In genomic region chr3:54989358-54989757, GRCm38 (mm10) we compare ENCODE assay signal across 8 mouse cellular contexts.
DNase-seq lines count a peak whose midpoint lies in the region; ATAC-seq and TF ChIP-seq lines count a peak whose summit lies in the region.

No protein-coding gene starts in this region.

- no peak overlapping the region for H3K9ac ChIP-seq in forebrain, embryonic 13.5 days
- no peak overlapping the region for H3K9ac ChIP-seq in forebrain, embryonic 12.5 days
- H3K9ac ChIP-seq in kidney, postnatal 0 days (ENCODE audit: low read depth, low read length), result no peak overlapping the region
- no peak overlapping the region for H3K9ac ChIP-seq in liver, embryonic 11.5 days (ENCODE audit: low read depth, low read length)

- DNase-seq in frontal cortex, postnatal 14 days (ENCODE audit: low spot score in 2 of 2), result peak; percentile 29 to 37
- peak; percentile 16 for DNase-seq in kidney, postnatal 0 days (ENCODE audit: low spot score)
- DNase-seq in lung, postnatal 25 days (ENCODE audit: low spot score), result peak; percentile 2
- DNase-seq in liver, embryonic 11.5 days (ENCODE audit: low spot score), result no peak

- peaks cover 12% of the 10 kb centered on the region for H3K4me1 ChIP-seq in forebrain, embryonic 13.5 days
- H3K4me1 ChIP-seq in forebrain, embryonic 12.5 days, result peaks cover 17% of the 10 kb centered on the region
- H3K4me1 ChIP-seq in E14TG2a.4 (replicated peaks; ENCODE audit: low read depth, low read length), result peaks cover 78% of the 10 kb centered on the region
- H3K4me1 ChIP-seq in kidney, postnatal 0 days (replicated peaks; ENCODE audit: insufficient read depth, low read length), result no peaks in the 10 kb centered on the region
- no peaks in the 10 kb centered on the region for H3K4me1 ChIP-seq in liver, embryonic 11.5 days (replicated peaks; ENCODE audit: control insufficient read depth, insufficient read depth, low read length)

- no peak overlapping the region for H3K4me3 ChIP-seq in forebrain, embryonic 13.5 days
- no peak overlapping the region for H3K4me3 ChIP-seq in forebrain, embryonic 12.5 days (replicated peaks)
- peak overlapping the region; percentile 30; the same call in 1 of the 2 replicates for H3K4me3 ChIP-seq in E14TG2a.4 (replicated peaks; ENCODE audit: low read length)
- H3K4me3 ChIP-seq in kidney, postnatal 0 days (replicated peaks; ENCODE audit: low read depth, low read length), result no peak overlapping the region
- H3K4me3 ChIP-seq in liver, embryonic 11.5 days (ENCODE audit: low read depth, low read length), result no peak overlapping the region

- H3K9me3 ChIP-seq in forebrain, embryonic 13.5 days (replicated peaks), result no peaks in the 10 kb centered on the region
- H3K9me3 ChIP-seq in forebrain, embryonic 12.5 days, result no peaks in the 10 kb centered on the region
- no peaks in the 10 kb centered on the region for H3K9me3 ChIP-seq in E14TG2a.4 (ENCODE audit: low read length)
- H3K9me3 ChIP-seq in kidney, postnatal 0 days (replicated peaks; ENCODE audit: low read length), result no peaks in the 10 kb centered on the region
- no peaks in the 10 kb centered on the region for H3K9me3 ChIP-seq in liver, embryonic 11.5 days (ENCODE audit: control insufficient read depth, low read length)

- WGBS in forebrain, embryonic 13.5 days, result 56% methylated on average over 8 of the region's 8 CpGs
- 70% methylated on average over 8 of the region's 8 CpGs for WGBS in forebrain, embryonic 12.5 days
- WGBS in kidney, postnatal 0 days, result 20% methylated on average over 8 of the region's 8 CpGs
- WGBS in liver, embryonic 11.5 days, result 50% methylated on average over 8 of the region's 8 CpGs

- peak; percentile 24; the same call in 1 of the 2 replicates for ATAC-seq in forebrain, embryonic 13.5 days
- no peak for ATAC-seq in forebrain, embryonic 12.5 days (ENCODE audit: low FRiP score)
- ATAC-seq in kidney, postnatal 0 days (replicated peaks; ENCODE audit: low FRiP score, low read depth), result no peak
- no peak for ATAC-seq in granulocyte monocyte progenitor cell, adult 5-6 weeks (replicated peaks; ENCODE audit: poor library complexity, severe bottlenecking)
- no peak for ATAC-seq in liver, embryonic 11.5 days (replicated peaks; ENCODE audit: low FRiP score)

- no peak overlapping the region for H3K4me2 ChIP-seq in forebrain, embryonic 13.5 days
- H3K4me2 ChIP-seq in forebrain, embryonic 12.5 days, result no peak overlapping the region
- no peak overlapping the region for H3K4me2 ChIP-seq in kidney, postnatal 0 days (ENCODE audit: low read length)
- no peak overlapping the region for H3K4me2 ChIP-seq in liver, embryonic 11.5 days

- no peak for TF ChIP-seq CTCF in E14TG2a.4 (conservative IDR thresholded peaks at IDR 0.05; ENCODE audit: low read length)
- TF ChIP-seq CTCF in kidney, postnatal 0 days (IDR thresholded peaks at IDR 0.05; ENCODE audit: low read depth), result no peak

- no peak overlapping the region for H3K27ac ChIP-seq in forebrain, embryonic 13.5 days
- H3K27ac ChIP-seq in forebrain, embryonic 12.5 days, result no peak overlapping the region
- no peak overlapping the region for H3K27ac ChIP-seq in kidney, postnatal 0 days
- no peak overlapping the region for H3K27ac ChIP-seq in liver, embryonic 11.5 days (ENCODE audit: low read depth, low read length)

- 0 out of 2 replicates have a peak, but pooled peaks cover 3% of the 10 kb centered on the region for H3K27me3 ChIP-seq in forebrain, embryonic 13.5 days
- no peaks in the 10 kb centered on the region for H3K27me3 ChIP-seq in forebrain, embryonic 12.5 days
- 0 out of 2 replicates have a peak, but pooled peaks cover 3% of the 10 kb centered on the region for H3K27me3 ChIP-seq in E14TG2a.4 (ENCODE audit: insufficient read depth, low read length)
- no peaks in the 10 kb centered on the region for H3K27me3 ChIP-seq in kidney, postnatal 0 days (ENCODE audit: insufficient read depth, low read length)
- no peaks in the 10 kb centered on the region for H3K27me3 ChIP-seq in liver, embryonic 11.5 days (replicated peaks; ENCODE audit: control insufficient read depth, insufficient read depth, low read length)

- H3K36me3 ChIP-seq in forebrain, embryonic 13.5 days (ENCODE audit: poor library complexity, severe bottlenecking), result no peaks in the 10 kb centered on the region
- H3K36me3 ChIP-seq in forebrain, embryonic 12.5 days (replicated peaks), result no peaks in the 10 kb centered on the region
- no peaks in the 10 kb centered on the region for H3K36me3 ChIP-seq in E14TG2a.4 (ENCODE audit: insufficient read depth, low read length)
- no peaks in the 10 kb centered on the region for H3K36me3 ChIP-seq in kidney, postnatal 0 days (ENCODE audit: insufficient read depth, low read length)
- H3K36me3 ChIP-seq in liver, embryonic 11.5 days (ENCODE audit: control insufficient read depth, insufficient read depth, low read length), result no peaks in the 10 kb centered on the region
